Mouse (Mus musculus) adrenal gland, postnatal 14 days (tissue): Measurements from ENCODE around the gene Obsl1. TPM values are rescaled to one million over a fixed set of nuclear protein-coding genes. Genes with fewer than 3 reads are reported as not detected.

Experiments used
- total RNA-seq: library from RNA; stranded (reverse); gene quantifications from 2 replicates; pipeline ENCODE4 v1.2.3, GENCODE M21; 2021

The Obsl1 gene
- total RNA-seq, 1 experiment from 2014 or later, result 98.3 TPM

Other genes starting within 250 kb of the Obsl1 start
- gene Ptprn, start 241.9 kb downstream of the Obsl1 start, total RNA-seq, result 46.5 and 57.2 TPM in 2 replicates
- 119 and 126 TPM in 2 replicates for gene Resp18, start 228.0 kb downstream of the Obsl1 start, total RNA-seq
- gene Dnpep, start 188.5 kb downstream of the Obsl1 start, total RNA-seq, result 92.5 and 101 TPM in 2 replicates
- gene Des, start 146.1 kb downstream of the Obsl1 start, total RNA-seq, result 19.8 and 26.9 TPM in 2 replicates
- 11.0 and 18.3 TPM in 2 replicates for gene Speg, start 131.2 kb downstream of the Obsl1 start, total RNA-seq
- 58.8 and 74.2 TPM in 2 replicates for gene Gmppa, start 70.5 kb downstream of the Obsl1 start, total RNA-seq
- gene Asic4, start 56.0 kb downstream of the Obsl1 start, total RNA-seq, result 3.8 and 4.2 TPM in 2 replicates
- gene Chpf, start 27.1 kb downstream of the Obsl1 start, total RNA-seq, result 40.7 and 47.0 TPM in 2 replicates
- gene Tmem198, start 26.9 kb downstream of the Obsl1 start, total RNA-seq, result 2.9 and 3.3 TPM in 2 replicates
- gene Inha, start 625 bp upstream of the Obsl1 start, total RNA-seq, result 85.9 and 116 TPM in 2 replicates
- 15.4 and 21.7 TPM in 2 replicates for gene Stk11ip, start 15.1 kb upstream of the Obsl1 start, total RNA-seq
- gene Slc4a3, start 39.8 kb upstream of the Obsl1 start, total RNA-seq, result 67.4 and 89.2 TPM in 2 replicates